Mouse (Mus musculus) MEL (cell line): ENCODE data around the gene Chadl.
A peak's percentile ranks its signal among the peaks of the same experiment; 100 is the strongest.

Experiments used
- CTCF ChIP-seq, 3 experiments: IDR thresholded peaks in 2 of 3; conservative IDR thresholded peaks in 1 of 3; 2 replicates each; pipeline ENCODE4 v1.5.1; 2011 to 2012; ENCODE audit warnings: low read length in 3 of 3, low read depth in 2 of 3, mild to moderate bottlenecking in 2 of 3, improper control_type of control experiment in 1 of 3, inconsistent platforms in 1 of 3, mixed read lengths in 1 of 3, moderate library complexity in 1 of 3; ENCODE audit not compliant: control insufficient read depth in 1 of 3, insufficient read depth in 1 of 3, poor library complexity in 1 of 3, severe bottlenecking in 1 of 3
- ELF1 ChIP-seq: IDR thresholded peaks from 2 replicates; pipeline ENCODE4 v1.6.1; 2014; ENCODE audit warnings: low read depth, mild to moderate bottlenecking, inconsistent platforms, low read length, improper control_type of control experiment, moderate library complexity
- MAZ ChIP-seq: IDR thresholded peaks from 2 replicates; pipeline ENCODE4 v1.6.1; 2012; ENCODE audit warnings: low read depth, mild to moderate bottlenecking, inconsistent platforms, low read length, improper control_type of control experiment
- MYC ChIP-seq: IDR thresholded peaks from 2 replicates; pipeline ENCODE4 v1.6.1; 2011; ENCODE audit warnings: low read depth, mild to moderate bottlenecking, low read length, improper control_type of control experiment, moderate library complexity
- POLR2A ChIP-seq, 2 experiments: IDR thresholded peaks; 2 replicates each; pipeline ENCODE4 v1.6.1; 2011 to 2012; ENCODE audit warnings: low read length in 2 of 2, mild to moderate bottlenecking in 2 of 2, control low read depth in 1 of 2, improper control_type of control experiment in 1 of 2, low read depth in 1 of 2, moderate library complexity in 1 of 2; ENCODE audit not compliant: control insufficient read depth in 1 of 2, insufficient read depth in 1 of 2, poor library complexity in 1 of 2
- SMC3 ChIP-seq: IDR thresholded peaks from 2 replicates; pipeline ENCODE4 v1.6.1; 2011; ENCODE audit warnings: low read depth, low read length, improper control_type of control experiment
- TAL1 ChIP-seq: IDR thresholded peaks from 2 replicates; pipeline ENCODE4 v1.6.1; 2012; ENCODE audit warnings: mild to moderate bottlenecking, inconsistent platforms, low read length, moderate library complexity, mixed read lengths
- USF1 ChIP-seq: IDR thresholded peaks from 2 replicates; pipeline ENCODE4 v1.6.1; 2014; ENCODE audit warnings: low read depth, mild to moderate bottlenecking, inconsistent platforms, low read length, improper control_type of control experiment, moderate library complexity
- ZMIZ1 ChIP-seq: IDR thresholded peaks from 2 replicates; pipeline ENCODE4 v1.6.1; 2012; ENCODE audit warnings: low read depth, mild to moderate bottlenecking, inconsistent platforms, low read length, improper control_type of control experiment, moderate library complexity

DNA sequence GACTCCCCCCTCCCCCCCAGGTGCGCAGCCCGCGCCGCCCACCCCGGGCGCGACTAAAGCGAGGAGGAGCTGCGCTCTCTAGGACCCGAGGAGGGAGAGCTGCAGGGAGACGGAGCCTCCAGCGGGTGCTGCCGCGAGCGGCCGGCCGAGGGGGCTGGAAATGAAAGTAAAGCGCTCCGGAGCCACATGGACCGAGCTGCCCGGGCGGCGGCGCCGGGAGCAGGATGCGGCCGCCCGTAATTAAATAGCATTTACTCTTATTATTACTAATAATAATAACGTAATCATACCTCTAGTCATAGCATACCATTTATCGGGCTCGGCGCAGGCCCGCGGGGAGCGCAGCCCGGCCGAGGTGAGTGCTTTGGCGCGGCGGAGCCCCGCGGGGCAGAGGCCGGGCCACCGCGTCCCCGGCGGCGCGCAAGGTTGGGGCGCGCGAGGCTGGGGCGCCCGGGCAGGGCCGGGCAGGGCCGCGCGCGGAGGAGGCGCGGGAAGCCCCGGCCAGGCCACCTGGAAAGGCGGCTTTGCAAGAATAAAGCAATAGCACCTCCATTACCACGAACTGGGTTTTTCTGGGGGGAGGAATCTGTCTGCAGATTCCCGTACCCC, 48.0 kb upstream of the Chadl start, which contains the start of the genes Zc3h7b and Rangap1:
- TF ChIP-seq CTCF (IDR thresholded peaks at IDR 0.05 in 2 of 3, conservative IDR thresholded peaks at IDR 0.05 in 1 of 3; ENCODE audit: control insufficient read depth in 1 of 3, insufficient read depth in 1 of 3, low read depth in 2 of 3, low read length in 3 of 3, poor library complexity in 1 of 3, severe bottlenecking in 1 of 3) = no peak
- TF ChIP-seq USF1 = no peak
- TF ChIP-seq POLR2A (IDR thresholded peaks at IDR 0.05; ENCODE audit: control insufficient read depth in 1 of 2, insufficient read depth in 1 of 2, low read depth in 1 of 2, low read length in 2 of 2, poor library complexity in 1 of 2) = peak in 1 of 2 experiments; percentile 72; a peak in 2 of 4 replicates
- no peak for TF ChIP-seq ELF1
- TF ChIP-seq MYC = no peak
- TF ChIP-seq MAZ = peak; percentile 46; the same call in 1 of the 2 replicates
- no peak for TF ChIP-seq ZMIZ1
- no peak for TF ChIP-seq TAL1
- no peak for TF ChIP-seq SMC3
